Mouse (Mus musculus) gastrocnemius, adult 18-20 months (tissue): ENCODE results near the gene Mboat2. TPM values are rescaled to one million over a fixed set of nuclear protein-coding genes. Genes with fewer than 3 reads are reported as not detected.

Experiments used
- DNase-seq: peaks from one replicate; pipeline ENCODE4 v3.0.0; 2021; ENCODE audit warnings: low spot score
- total RNA-seq, 2 experiments: library from RNA; stranded (reverse); gene quantifications; 2 replicates each; pipeline ENCODE4 v1.2.3; 2021

The Mboat2 gene
- total RNA-seq, 2 experiments from 2014 or later, result 0.50 to 1.9 TPM

DNA sequence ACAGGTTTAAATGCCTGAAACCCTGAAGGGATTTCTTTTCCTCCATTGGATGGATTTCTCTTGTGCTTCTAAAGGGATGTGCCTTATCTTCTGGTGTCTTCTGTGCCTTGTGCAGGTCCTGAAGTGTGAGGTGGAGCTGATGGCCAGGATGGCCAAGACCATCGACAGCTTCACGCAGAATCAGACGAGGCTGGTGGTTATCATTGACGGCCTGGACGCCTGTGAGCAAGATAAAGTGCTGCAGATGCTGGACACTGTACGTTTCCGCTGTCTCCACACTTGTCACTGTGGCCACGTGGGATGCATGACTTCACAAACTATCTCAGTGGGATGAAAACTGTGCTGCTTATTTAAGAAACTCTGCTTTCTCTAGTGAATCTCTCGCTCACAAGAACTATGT, 179.3 kb downstream of the Mboat2 start:
- DNase-seq, result no peak

DNA sequence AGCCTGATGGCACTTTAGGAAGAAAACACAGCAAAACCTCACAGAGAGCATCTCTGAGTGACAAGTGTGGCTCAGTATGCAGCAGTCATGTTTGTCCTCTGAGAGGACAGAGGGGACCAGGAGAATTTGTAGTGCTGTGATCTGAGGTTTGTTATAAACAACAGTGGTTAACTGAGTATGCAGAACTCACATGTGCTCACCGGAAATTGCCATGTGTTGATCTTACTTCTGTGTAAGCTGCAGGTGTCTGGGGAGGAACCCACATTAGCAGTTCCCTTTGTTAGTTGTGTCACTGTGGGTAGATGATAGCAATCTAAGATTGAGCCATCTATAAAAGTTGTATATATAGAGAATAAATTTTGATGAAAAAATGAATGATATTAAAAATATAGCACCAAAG, 179.7 kb downstream of the Mboat2 start:
- DNase-seq, result no peak

DNA sequence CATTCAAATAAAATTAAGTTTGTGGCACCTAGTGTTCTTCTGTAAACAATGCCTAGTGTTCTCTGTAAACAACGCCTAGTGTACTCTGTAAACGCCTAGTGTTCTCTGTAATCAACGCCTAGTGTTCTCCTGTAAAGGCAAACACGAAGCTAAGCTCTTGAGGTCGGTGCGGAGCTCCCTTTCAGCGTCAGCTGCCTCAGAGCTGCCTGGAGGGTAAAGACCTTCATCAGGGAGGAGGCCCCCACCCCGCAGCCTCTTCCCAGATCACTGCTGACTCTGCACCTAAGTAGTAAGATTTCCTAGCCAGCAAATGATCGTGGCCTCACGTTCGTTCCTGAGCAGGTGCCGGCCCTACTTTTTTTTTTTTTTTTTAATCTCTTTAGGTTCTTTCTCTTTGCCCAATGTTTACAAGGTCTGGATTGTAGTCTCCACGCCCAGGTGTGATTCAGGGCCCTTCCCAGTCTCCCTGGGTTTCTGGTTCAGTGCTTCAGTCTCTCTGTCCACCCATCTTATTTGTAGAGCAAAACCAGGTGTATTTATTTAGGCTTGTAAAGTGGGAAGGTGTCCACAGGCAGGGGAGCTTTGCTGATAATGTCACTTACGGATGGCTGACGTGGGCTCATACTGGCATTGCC, 181.2 kb downstream of the Mboat2 start:
- DNase-seq, result no peak

GRCm38 (mm10) chr12:25012555-25013540, 182.2 kb downstream of the Mboat2 start:
- DNase-seq, result no peak

Other genes starting within 250 kb of the Mboat2 start
- 1 to 10 TPM; 4.3 to 6.3 TPM for gene Klf11, start 179.6 kb upstream of the Mboat2 start, total RNA-seq
- 1 to 10 TPM; 1.7 to 2.7 TPM for gene Cys1, start 149.1 kb upstream of the Mboat2 start, total RNA-seq
- gene Rrm2, start 122.6 kb upstream of the Mboat2 start, total RNA-seq, result under 1 TPM; 0.71 to 0.87 TPM
- 10 to 100 TPM; 54.0 to 57.9 TPM for gene Kidins220, start 144.0 kb downstream of the Mboat2 start, total RNA-seq